Mouse (Mus musculus) cerebellum, postnatal 14 days (tissue): ENCODE data around the gene Dnajb1.
"Not testable (repeated sequence)": the region's sequence is repeated elsewhere in the genome, so short reads cannot be mapped to it uniquely, and the experiment has no call there.

Experiments
- DNase-seq, 2 experiments: peaks; one replicate each; pipeline ENCODE4 v3.0.0; 2021; ENCODE audit warnings: mixed read lengths in 2 of 2

Gene Dnajb1

GRCm38 (mm10) chr8:83607661-83608397, at the start of gene Dnajb1, which contains the start of gene Tecr:
Gene Dnajb1, plus strand, starts transcription at chr8:83608193.
Gene Tecr, minus strand, starts transcription at chr8:83607971.
- peak; percentile 100 for DNase-seq

GRCm38 (mm10) chr8:83562669-83563068, 45.3 kb upstream of the Dnajb1 start:
- DNase-seq, result no peak

GRCm38 (mm10) chr8:83563246-83563645, 44.7 kb upstream of the Dnajb1 start:
- no peak for DNase-seq

GRCm38 (mm10) chr8:83565731-83566375, 42.1 kb upstream of the Dnajb1 start:
- DNase-seq, result peak; percentile 33 to 62

- DNase-seq, result peak; percentile 99
Observed at GRCm38 (mm10) chr8:83566469-83567395, 41.3 kb upstream of the Dnajb1 start, which contains the start of gene Ndufb7. Gene Ndufb7, plus strand, starts transcription at chr8:83566671.

- DNase-seq, result peak; percentile 7 to 8
Observed at GRCm38 (mm10) chr8:83567668-83568067, 40.3 kb upstream of the Dnajb1 start.

GRCm38 (mm10) chr8:83568128-83568527, 39.9 kb upstream of the Dnajb1 start:
- DNase-seq, result peak; percentile 6 to 9

- peak; percentile 7 for DNase-seq
Observed at GRCm38 (mm10) chr8:83568755-83569154, 39.2 kb upstream of the Dnajb1 start.

- DNase-seq, result peak in 1 of 2 experiments; percentile 10
Observed at GRCm38 (mm10) chr8:83569165-83569564, 38.8 kb upstream of the Dnajb1 start.

GRCm38 (mm10) chr8:83570272-83571000, 37.6 kb upstream of the Dnajb1 start:
- peak; percentile 6 to 10 for DNase-seq

- not testable (repeated sequence) for DNase-seq
Observed at GRCm38 (mm10) chr8:83571001-83571340, 37.0 kb upstream of the Dnajb1 start.

- peak; percentile 7 to 8 for DNase-seq
Observed at GRCm38 (mm10) chr8:83571791-83572190, 36.2 kb upstream of the Dnajb1 start.

GRCm38 (mm10) chr8:83572246-83572812, 35.7 kb upstream of the Dnajb1 start:
- DNase-seq, result peak in 1 of 2 experiments; percentile 2

GRCm38 (mm10) chr8:83573140-83573875, 34.7 kb upstream of the Dnajb1 start:
- peak; percentile 22 to 41 for DNase-seq

GRCm38 (mm10) chr8:83574631-83575315, 33.2 kb upstream of the Dnajb1 start:
- DNase-seq, result peak; percentile 47 to 48

- DNase-seq, result peak; percentile 40 to 53
Observed at GRCm38 (mm10) chr8:83575561-83576515, 32.2 kb upstream of the Dnajb1 start.

- DNase-seq, result peak in 1 of 2 experiments; percentile 1
Observed at GRCm38 (mm10) chr8:83576516-83576895, 31.5 kb upstream of the Dnajb1 start.

GRCm38 (mm10) chr8:83576921-83577320, 31.1 kb upstream of the Dnajb1 start:
- peak; percentile 9 to 15 for DNase-seq

GRCm38 (mm10) chr8:83577384-83577791, 30.6 kb upstream of the Dnajb1 start:
- DNase-seq, result peak; percentile 36 to 53
